Mouse (Mus musculus) gastrocnemius, adult 2 months (tissue): ENCODE measurements around the gene Atp4b. TPM values are rescaled to one million over a fixed set of nuclear protein-coding genes. Genes with fewer than 3 reads are reported as not detected.
"Not testable (repeated sequence)": the region's sequence is repeated elsewhere in the genome, so short reads cannot be mapped to it uniquely, and the experiment has no call there.

ENCODE experiments used
- DNase-seq: peaks from one replicate; pipeline ENCODE4 v3.0.0; 2022
- H3K27ac ChIP-seq: fragments of 200-600 bp; 2 replicates; pipeline ENCODE4 v1.8.1; 2022; ENCODE audit warnings: mild to moderate bottlenecking
- H3K4me3 ChIP-seq: fragments of 200-600 bp; 2 replicates; pipeline ENCODE4 v1.8.1; 2022; ENCODE audit warnings: mild to moderate bottlenecking, moderate library complexity
- CTCF ChIP-seq: fragments of 200-600 bp; IDR thresholded peaks from 2 replicates; pipeline ENCODE4 v1.8.1; 2022; ENCODE audit warnings: antibody characterized with exemption, mild to moderate bottlenecking, moderate library complexity
- intact Hi-C: fragments of 180-260 bp; cut with DNase I; formaldehyde crosslinking; loops from one replicate; pipeline ENCODE4 v1.15.1; 2025
- total RNA-seq, 2 experiments: library from RNA; stranded (reverse); gene quantifications; 2 replicates each; pipeline ENCODE4 v1.2.3; 2021

Atp4b gene
- total RNA-seq, 2 experiments from 2014 or later: not detected

- no peak overlapping the region for H3K4me3 ChIP-seq
- intact Hi-C loops: no loop called here
- TF ChIP-seq CTCF: no peak
- H3K27ac ChIP-seq: no peak overlapping the region
- DNase-seq: no peak
Observed at GRCm38 (mm10) chr8:13337678-13338077, 58.9 kb downstream of the Atp4b start.

- intact Hi-C loops, H3K4me3 ChIP-seq, DNase-seq, H3K27ac ChIP-seq: not testable (repeated sequence)
Observed at GRCm38 (mm10) chr8:13337245-13337644, 59.4 kb downstream of the Atp4b start.

Other genes with a start within 250 kb of the Atp4b start
- gene Lamp1, start 237.7 kb downstream of the Atp4b start, total RNA-seq: 100 to 1,000 TPM; 378 to 400 TPM
- 10 to 100 TPM in 1 of 2 experiments, 1 to 10 TPM in 1; 9.7 to 20.6 TPM for gene Grtp1, start 196.2 kb downstream of the Atp4b start, total RNA-seq
- 100 to 1,000 TPM in 1 of 2 experiments, 10 to 100 TPM in 1; 44.7 to 101 TPM for gene Adprhl1, start 142.7 kb downstream of the Atp4b start, total RNA-seq
- 10 to 100 TPM; 76.5 to 87.0 TPM for gene Dcun1d2, start 108.7 kb downstream of the Atp4b start, total RNA-seq
- gene Tmco3, start 108.6 kb downstream of the Atp4b start, total RNA-seq: 10 to 100 TPM; 11.3 to 15.8 TPM
- 10 to 100 TPM; 56.8 to 60.3 TPM for gene Tfdp1, start 58.1 kb downstream of the Atp4b start, total RNA-seq
- gene Grk1, start 8.3 kb upstream of the Atp4b start, total RNA-seq: not detected
- gene Tmem255b, start 38.4 kb upstream of the Atp4b start, total RNA-seq: 1 to 10 TPM; 2.6 to 3.1 TPM
- 10 to 100 TPM; 63.4 to 87.3 TPM for gene Gas6, start 97.7 kb upstream of the Atp4b start, total RNA-seq
- not detected for gene 1700029H14Rik, start 165.6 kb upstream of the Atp4b start, total RNA-seq